Mouse (Mus musculus) CH12.LX (cell line): ENCODE results near the gene Ercc8.

Experiments
- CTCF ChIP-seq, 2 experiments: IDR thresholded peaks in 1 of 2; conservative IDR thresholded peaks in 1 of 2; 2 replicates each; pipeline ENCODE4 v1.5.1; 2011 to 2012; ENCODE audit warnings: low read depth in 2 of 2, low read length in 2 of 2, improper control_type of control experiment in 1 of 2, inconsistent platforms in 1 of 2, mild to moderate bottlenecking in 1 of 2, moderate library complexity in 1 of 2
- EP300 ChIP-seq: IDR thresholded peaks from 2 replicates; pipeline ENCODE4 v1.6.1; 2011; ENCODE audit warnings: low read length, improper control_type of control experiment
- HCFC1 ChIP-seq: IDR thresholded peaks from 2 replicates; pipeline ENCODE4 v1.6.1; 2012; ENCODE audit warnings: low read depth, mild to moderate bottlenecking, inconsistent platforms, low read length, improper control_type of control experiment
- MAX ChIP-seq: IDR thresholded peaks from 2 replicates; pipeline ENCODE4 v1.6.1; 2011; ENCODE audit warnings: low read length, improper control_type of control experiment
- POLR2A ChIP-seq: IDR thresholded peaks from 2 replicates; pipeline ENCODE4 v1.6.1; 2011; ENCODE audit warnings: low read depth, mild to moderate bottlenecking, improper control_type of control experiment, low read length
- TCF12 ChIP-seq: IDR thresholded peaks from 2 replicates; pipeline ENCODE4 v1.6.1; 2014; ENCODE audit warnings: low read depth, mild to moderate bottlenecking, inconsistent platforms, low read length, improper control_type of control experiment
- ZC3H11A ChIP-seq: IDR thresholded peaks from 2 replicates; pipeline ENCODE4 v1.6.1; 2012; ENCODE audit warnings: low read depth, mild to moderate bottlenecking, inconsistent platforms, low read length, improper control_type of control experiment
- ZMIZ1 ChIP-seq: IDR thresholded peaks from 2 replicates; pipeline ENCODE4 v1.6.1; 2012; ENCODE audit warnings: low read depth, mild to moderate bottlenecking, inconsistent platforms, low read length, improper control_type of control experiment

- TF ChIP-seq MAX: no peak
- no peak for TF ChIP-seq EP300
- TF ChIP-seq ZC3H11A: no peak
- no peak for TF ChIP-seq CTCF (conservative IDR thresholded peaks at IDR 0.05 in 1 of 2, IDR thresholded peaks at IDR 0.05 in 1 of 2; ENCODE audit: low read depth in 2 of 2, low read length in 2 of 2)
- no peak for TF ChIP-seq POLR2A
- TF ChIP-seq TCF12: no peak
- no peak for TF ChIP-seq HCFC1
- no peak for TF ChIP-seq ZMIZ1
These were observed 35.3 kb upstream of the Ercc8 start for GRCm38 (mm10) chr13:108123109-108123723.
